ENCODE assay signal across 7 mouse cellular contexts in the genomic region with DNA sequence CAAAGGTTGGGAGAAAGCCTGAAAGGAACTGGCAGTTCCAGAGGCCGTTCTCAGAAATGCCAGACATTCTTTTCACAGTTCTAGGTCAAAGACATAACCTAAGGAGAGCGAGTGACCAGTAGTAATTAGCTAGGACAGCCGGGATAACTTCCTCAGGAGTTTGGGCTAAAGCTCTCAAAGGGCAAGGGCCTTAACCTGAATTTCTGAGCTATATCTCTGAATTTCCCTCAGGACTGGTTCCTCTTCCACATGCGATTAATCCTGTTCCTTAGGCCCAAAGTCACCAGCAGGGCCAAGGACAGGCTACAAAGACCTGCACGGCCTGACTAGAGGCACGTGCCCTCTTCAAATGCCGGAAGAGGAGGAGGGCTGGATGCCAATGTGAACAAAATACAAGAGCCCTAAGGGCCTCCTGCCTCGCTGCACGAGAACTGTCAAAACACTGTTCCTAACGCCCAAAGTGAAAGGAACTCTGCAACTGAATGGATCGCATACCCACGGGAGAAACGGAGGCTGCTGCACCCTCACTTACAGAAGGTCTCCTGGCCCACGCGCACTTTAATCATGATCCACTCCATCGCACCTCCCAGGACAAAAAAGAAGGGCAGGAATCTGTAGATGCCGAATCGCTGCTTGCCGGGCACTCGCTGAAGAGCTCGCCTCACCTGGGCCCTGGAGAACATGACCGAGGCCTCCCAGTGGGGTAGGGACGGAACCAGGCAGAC. TPM values are rescaled to one million over a fixed set of nuclear protein-coding genes. Genes with fewer than 3 reads are reported as not detected.
DNase-seq lines count a peak whose midpoint lies in the region; ATAC-seq and TF ChIP-seq lines count a peak whose summit lies in the region.

No protein-coding gene starts in this region.

- peak overlapping the region; percentile 86 for H3K9ac ChIP-seq in heart, embryonic 14.5 days (ENCODE audit: low read length)
- peak overlapping the region; percentile 75 for H3K9ac ChIP-seq in kidney, postnatal 0 days (ENCODE audit: low read depth, low read length)

- peak overlapping the region; percentile 89 to 96 for H3K27ac ChIP-seq in heart, embryonic 14.5 days (replicated peaks in 1 of 2; ENCODE audit: control insufficient read depth in 1 of 2, insufficient read depth in 1 of 2, low read depth in 2 of 2, low read length in 2 of 2)
- H3K27ac ChIP-seq in kidney, postnatal 0 days: peak overlapping the region; percentile 88

- peak overlapping the region; percentile 69 to 89 for H3K4me3 ChIP-seq in heart, embryonic 14.5 days (ENCODE audit: control insufficient read depth in 1 of 2, insufficient read depth in 1 of 2, low read depth in 1 of 2, low read length in 2 of 2)
- H3K4me3 ChIP-seq in kidney, postnatal 0 days (replicated peaks; ENCODE audit: low read depth, low read length): peak overlapping the region; percentile 57

- no peaks in the 10 kb centered on the region for H3K9me3 ChIP-seq in heart, embryonic 14.5 days (ENCODE audit: control insufficient read depth, low read length)
- H3K9me3 ChIP-seq in kidney, postnatal 0 days (replicated peaks; ENCODE audit: low read length): no peaks in the 10 kb centered on the region

- ATAC-seq in heart, embryonic 14.5 days (ENCODE audit: insufficient number of reproducible peaks, insufficient read depth, low FRiP score, low read depth): peak; percentile 19; the same call in 1 of the 2 replicates
- ATAC-seq in kidney, postnatal 0 days (replicated peaks; ENCODE audit: low FRiP score, low read depth): no peak

- peak; percentile 16; the same call in 1 of the 2 replicates for TF ChIP-seq CTCF in kidney, postnatal 0 days (IDR thresholded peaks at IDR 0.05; ENCODE audit: low read depth)

- peaks cover 19% of the 10 kb centered on the region for H3K36me3 ChIP-seq in heart, embryonic 14.5 days (ENCODE audit: control insufficient read depth, insufficient read depth, low read length)
- H3K36me3 ChIP-seq in kidney, postnatal 0 days (ENCODE audit: insufficient read depth, low read length): no peaks in the 10 kb centered on the region
- H3K36me3 ChIP-seq in splenic B cell, adult 2 months (ENCODE audit: control insufficient read depth, insufficient read depth, low read length, poor library complexity, severe bottlenecking): peaks cover 3% of the 10 kb centered on the region; the same call in 1 of the 2 replicates

- WGBS in heart, embryonic 14.5 days: under 1% methylated on average over 23 of the region's 23 CpGs
- under 1% methylated on average over 23 of the region's 23 CpGs for WGBS in kidney, postnatal 0 days

- H3K27me3 ChIP-seq in heart, embryonic 14.5 days (ENCODE audit: control insufficient read depth, insufficient read depth, low read length): no peaks in the 10 kb centered on the region
- H3K27me3 ChIP-seq in kidney, postnatal 0 days (ENCODE audit: insufficient read depth, low read length): no peaks in the 10 kb centered on the region
- no peaks in the 10 kb centered on the region for H3K27me3 ChIP-seq in splenic B cell, adult 2 months (ENCODE audit: control insufficient read depth, insufficient read depth, low read length, poor library complexity, severe bottlenecking)

- peaks cover 30 to 48% of the 10 kb centered on the region in 2 experiments for H3K4me1 ChIP-seq in heart, embryonic 14.5 days (ENCODE audit: control insufficient read depth in 2 of 2, insufficient read depth in 2 of 2, low read length in 2 of 2)
- H3K4me1 ChIP-seq in kidney, postnatal 0 days (replicated peaks; ENCODE audit: insufficient read depth, low read length): peaks cover 28% of the 10 kb centered on the region

- peak overlapping the region; percentile 88 for H3K4me2 ChIP-seq in heart, embryonic 14.5 days (ENCODE audit: low read length)
- peak overlapping the region; percentile 78 for H3K4me2 ChIP-seq in kidney, postnatal 0 days (ENCODE audit: low read length)

- DNase-seq in CD4-positive helper T cell, adult 2 months (ENCODE audit: low read depth, low spot score): peak; percentile 77
- DNase-seq in ES-CJ7 (ENCODE audit: low read depth, low spot score): peak; percentile 45
- peak; percentile 53 for DNase-seq in embryo, embryonic 11 days
- DNase-seq in kidney, postnatal 0 days (ENCODE audit: low spot score): peak; percentile 72
- peak; percentile 89 for DNase-seq in lung, postnatal 36 days
- peak; percentile 50 for DNase-seq in splenic B cell, adult 2 months (ENCODE audit: low read depth, low spot score)

RNA-seq across cellular contexts. Expression of gene Smim4, which starts 0.5 kb away (rescaled TPM):
- polyA plus RNA-seq in heart, embryonic 14.5 days (2014; fragmentation: Nextera tagmentation; extraction: Ambion mirVana): 98.2 and 107 TPM in 2 replicates
- 210 and 212 TPM in 2 replicates for polyA plus RNA-seq in kidney, postnatal 0 days (2015; fragmentation: Nextera tagmentation; extraction: Ambion mirVana)

RNA-seq across cellular contexts. Expression of gene Nt5dc2, which starts 2.6 kb away (rescaled TPM):
- polyA plus RNA-seq in heart, embryonic 14.5 days (2014; fragmentation: Nextera tagmentation; extraction: Ambion mirVana): 329 and 341 TPM in 2 replicates
- 201 and 204 TPM in 2 replicates for polyA plus RNA-seq in kidney, postnatal 0 days (2015; fragmentation: Nextera tagmentation; extraction: Ambion mirVana)

RNA-seq across cellular contexts. Expression of gene Stab1, which starts 40.2 kb away (rescaled TPM):
- 56.0 and 66.8 TPM in 2 replicates for polyA plus RNA-seq in heart, embryonic 14.5 days (2014; fragmentation: Nextera tagmentation; extraction: Ambion mirVana)
- 26.4 and 27.8 TPM in 2 replicates for polyA plus RNA-seq in kidney, postnatal 0 days (2015; fragmentation: Nextera tagmentation; extraction: Ambion mirVana)
